Mouse (Mus musculus): ENCODE data around the gene Olfr1370. TPM values are rescaled to one million over a fixed set of nuclear protein-coding genes. Genes with fewer than 3 reads are reported as not detected.
"Not testable (repeated sequence)": the region's sequence is repeated elsewhere in the genome, so short reads cannot be mapped to it uniquely, and the experiment has no call there.

The Olfr1370 gene
- not detected in 2 replicates for total RNA-seq (2017)

GRCm38 (mm10) chr13:21074847-21075246, at the start of gene Olfr1370:
TSS of gene Olfr1370 (minus strand) at chr13:21074947.
- no peak for ATAC-seq (ENCODE audit: extremely low read depth, insufficient number of reproducible peaks, low FRiP score, poor library complexity, severe bottlenecking)

- ATAC-seq (ENCODE audit: extremely low read depth, insufficient number of reproducible peaks, low FRiP score, poor library complexity, severe bottlenecking), result no peak
Measured at GRCm38 (mm10) chr13:21114121-21114520, 39.4 kb upstream of the Olfr1370 start.

GRCm38 (mm10) chr13:21111183-21111582, 36.4 kb upstream of the Olfr1370 start, which contains the start of gene Olfr1369-ps1:
TSS of gene Olfr1369-ps1 (plus strand) at chr13:21111483.
- not testable (repeated sequence) for ATAC-seq (ENCODE audit: extremely low read depth, insufficient number of reproducible peaks, low FRiP score, poor library complexity, severe bottlenecking)

GRCm38 (mm10) chr13:21110441-21110840, 35.7 kb upstream of the Olfr1370 start:
- no peak for ATAC-seq (ENCODE audit: extremely low read depth, insufficient number of reproducible peaks, low FRiP score, poor library complexity, severe bottlenecking)

- ATAC-seq (ENCODE audit: extremely low read depth, insufficient number of reproducible peaks, low FRiP score, poor library complexity, severe bottlenecking), result no peak
Measured at GRCm38 (mm10) chr13:21109759-21110158, 35.0 kb upstream of the Olfr1370 start.

GRCm38 (mm10) chr13:21082686-21083085, 7.9 kb upstream of the Olfr1370 start:
- ATAC-seq (ENCODE audit: extremely low read depth, insufficient number of reproducible peaks, low FRiP score, poor library complexity, severe bottlenecking), result no peak

GRCm38 (mm10) chr13:21066021-21066420, 8.7 kb downstream of the Olfr1370 start:
- no peak for ATAC-seq (ENCODE audit: extremely low read depth, insufficient number of reproducible peaks, low FRiP score, poor library complexity, severe bottlenecking)

- no peak for ATAC-seq (ENCODE audit: extremely low read depth, insufficient number of reproducible peaks, low FRiP score, poor library complexity, severe bottlenecking)
Measured at GRCm38 (mm10) chr13:21050118-21050517, 24.6 kb downstream of the Olfr1370 start.

GRCm38 (mm10) chr13:21040589-21041199, 34.1 kb downstream of the Olfr1370 start:
- no peak for ATAC-seq (ENCODE audit: extremely low read depth, insufficient number of reproducible peaks, low FRiP score, poor library complexity, severe bottlenecking)

GRCm38 (mm10) chr13:21035981-21036380, 38.8 kb downstream of the Olfr1370 start:
- no peak for ATAC-seq (ENCODE audit: extremely low read depth, insufficient number of reproducible peaks, low FRiP score, poor library complexity, severe bottlenecking)

- no peak for ATAC-seq (ENCODE audit: extremely low read depth, insufficient number of reproducible peaks, low FRiP score, poor library complexity, severe bottlenecking)
Measured at GRCm38 (mm10) chr13:21035011-21035410, 39.7 kb downstream of the Olfr1370 start.

- no peak for ATAC-seq (ENCODE audit: extremely low read depth, insufficient number of reproducible peaks, low FRiP score, poor library complexity, severe bottlenecking)
Measured at GRCm38 (mm10) chr13:21033176-21033575, 41.6 kb downstream of the Olfr1370 start.

GRCm38 (mm10) chr13:21024831-21025230, 49.9 kb downstream of the Olfr1370 start:
- ATAC-seq (ENCODE audit: extremely low read depth, insufficient number of reproducible peaks, low FRiP score, poor library complexity, severe bottlenecking), result no peak

Other genes starting within 250 kb of the Olfr1370 start
- not detected in 2 replicates for gene Olfr1369-ps1, start 36.5 kb upstream of the Olfr1370 start, total RNA-seq (2017)
- not detected in 2 replicates for gene Olfr263, start 54.7 kb upstream of the Olfr1370 start, total RNA-seq (2017)
- not detected in 2 replicates for gene Olfr1368, start 70.9 kb upstream of the Olfr1370 start, total RNA-seq (2017)
- gene Trim27, start 104.5 kb upstream of the Olfr1370 start, total RNA-seq (2017), result 85.7 and 96.0 TPM in 2 replicates
- not detected in 2 replicates for gene Gpx5, start 217.8 kb upstream of the Olfr1370 start, total RNA-seq (2017)
- not detected in 2 replicates for gene Gpx6, start 237.2 kb upstream of the Olfr1370 start, total RNA-seq (2017)